Mouse (Mus musculus) kidney, adult 2 months (tissue): ENCODE results near the gene Gatc. TPM values are rescaled to one million over a fixed set of nuclear protein-coding genes. Genes with fewer than 3 reads are reported as not detected.
A peak's percentile ranks its signal among the peaks of the same experiment; 100 is the strongest.

Source experiments
- DNase-seq: peaks from one replicate; pipeline ENCODE4 v3.0.0; 2021
- H3K27ac ChIP-seq: fragments of 200-500 bp; 2 replicates; pipeline ENCODE4 v1.5.1; 2012; ENCODE audit warnings: low read depth, low read length, control low read depth, inconsistent platforms; ENCODE audit not compliant: insufficient read depth
- H3K27me3 ChIP-seq: fragments of 200-500 bp; replicated peaks from 2 replicates; pipeline ENCODE4 v1.6.1; 2012; ENCODE audit warnings: mild to moderate bottlenecking, moderate library complexity, low read length, inconsistent platforms; ENCODE audit not compliant: control insufficient read depth, insufficient read depth
- H3K36me3 ChIP-seq: fragments of 200-500 bp; 2 replicates; pipeline ENCODE4 v1.6.1; 2012; ENCODE audit warnings: mild to moderate bottlenecking, moderate library complexity, low read length, inconsistent platforms; ENCODE audit not compliant: control insufficient read depth, insufficient read depth
- H3K4me1 ChIP-seq: fragments of 200-500 bp; 2 replicates; pipeline ENCODE4 v1.6.1; 2011; ENCODE audit warnings: low read length; ENCODE audit not compliant: control insufficient read depth, insufficient read depth
- H3K4me3 ChIP-seq: fragments of 200-500 bp; 2 replicates; pipeline ENCODE4 v1.5.1; 2011; ENCODE audit warnings: mild to moderate bottlenecking, low read depth, low read length, control low read depth; ENCODE audit not compliant: insufficient read depth
- CTCF ChIP-seq: fragments of 200-500 bp; conservative IDR thresholded peaks from 2 replicates; pipeline ENCODE4 v1.5.1; 2011; ENCODE audit warnings: low read depth, mild to moderate bottlenecking, control low read depth, low read length, moderate library complexity, mixed read lengths; ENCODE audit not compliant: insufficient read depth, insufficient read length
- POLR2A ChIP-seq: fragments of 200-500 bp; IDR thresholded peaks from one replicate; pipeline ENCODE4 v1.6.1; 2011; ENCODE audit warnings: low read depth, low read length, control low read depth
- WGBS: fragments of 180-500 bp; shearing (Covaris S2); methylation state at CpG from one replicate; pipeline ENCODE4 v1.1.7; 2018; 5-methylcytosine and 5-hydroxymethylcytosine counted together
- polyA plus RNA-seq: library from polyadenylated mRNA; depleted of rRNA; stranded (reverse); fragments of >200 nt; gene quantifications from 2 replicates; pipeline ENCODE4 v1.2.3, GENCODE M21; 2012

The Gatc gene
- polyA plus RNA-seq, 1 experiment: 16.0 TPM

GRCm38 (mm10) chr5:115349225-115349555 is 8.2 kb upstream of the Gatc start:
- DNase-seq: no peak
- under 1% methylated on average over 18 of the region's 18 CpGs for WGBS
- no peaks in the 10 kb centered on the region for H3K27me3 ChIP-seq
- H3K4me3 ChIP-seq: peak overlapping the region; percentile 71
- peaks cover 1% of the 10 kb centered on the region; the same call in 1 of the 2 replicates for H3K36me3 ChIP-seq
- H3K4me1 ChIP-seq: peaks cover 6% of the 10 kb centered on the region; the same call in 1 of the 2 replicates
- H3K27ac ChIP-seq: peak overlapping the region; percentile 49; the same call in 1 of the 2 replicates
- TF ChIP-seq CTCF: no peak
- TF ChIP-seq POLR2A: no peak

GRCm38 (mm10) chr5:115348546-115349224 is 7.7 kb upstream of the Gatc start, which contains the start of gene Cox6a1:
Gene Cox6a1 (minus strand): TSS chr5:115348981.
- DNase-seq: peak; percentile 99
- Histone ChIP-seq H3K27ac (peak within 1 kb of the TSS; percentile 88), H3K36me3 (peaks cover 1% of the 10 kb centered on the region; the same call in 1 of the 2 replicates), H3K4me3 (peak within 1 kb of the TSS; percentile 99), H3K27me3 (no peaks in the 10 kb centered on the region), H3K4me1 (peaks cover 6% of the 10 kb centered on the region; the same call in 1 of the 2 replicates)
- TF ChIP-seq CTCF (no peak; the same call in 1 of the 2 replicates), POLR2A (peak; percentile 34)
- under 1% methylated on average over 74 of the region's 74 CpGs for WGBS

GRCm38 (mm10) chr5:115347564-115347963 is 6.6 kb upstream of the Gatc start:
- WGBS: 1% methylated on average over 5 of the region's 5 CpGs
- peak; percentile 88 for DNase-seq
- Histone ChIP-seq H3K36me3 (peaks cover 4% of the 10 kb centered on the region; the same call in 1 of the 2 replicates), H3K27me3 (no peaks in the 10 kb centered on the region), H3K4me1 (peaks cover 6% of the 10 kb centered on the region; the same call in 1 of the 2 replicates), H3K4me3 (peak overlapping the region; percentile 35), H3K27ac (no peak overlapping the region)
- TF ChIP-seq POLR2A (no peak), CTCF (peak; percentile 76)

- Histone ChIP-seq H3K4me3 (peak overlapping the region; percentile 80), H3K27me3 (no peaks in the 10 kb centered on the region), H3K4me1 (no peaks in the 10 kb centered on the region; the same call in 1 of the 2 replicates), H3K36me3 (peaks cover 4% of the 10 kb centered on the region; the same call in 1 of the 2 replicates), H3K27ac (0 out of 2 replicates have a peak overlapping the region, but pooled peaks have one; percentile 1)
- WGBS: 7% methylated on average over 36 of the region's 36 CpGs
- TF ChIP-seq POLR2A (no peak), CTCF (no peak)
- DNase-seq: no peak
These were observed 562 bp upstream of the Gatc start for GRCm38 (mm10) chr5:115341314-115342165.

- H3K4me1 ChIP-seq: no peaks in the 10 kb centered on the region; the same call in 1 of the 2 replicates
- TF ChIP-seq POLR2A: no peak
- TF ChIP-seq CTCF: no peak
- H3K27me3 ChIP-seq: no peaks in the 10 kb centered on the region
- 16% methylated on average over 7 of the region's 7 CpGs for WGBS
- H3K27ac ChIP-seq: no peak overlapping the region
- DNase-seq: no peak
- no peak overlapping the region for H3K4me3 ChIP-seq
- peaks cover 4% of the 10 kb centered on the region; the same call in 1 of the 2 replicates for H3K36me3 ChIP-seq
These were observed 971 bp downstream of the Gatc start for GRCm38 (mm10) chr5:115340007-115340406.

- DNase-seq: no peak
- H3K27ac ChIP-seq: no peak overlapping the region
- no peak overlapping the region for H3K4me3 ChIP-seq
- WGBS: 81% methylated on average over 3 of the region's 3 CpGs
- H3K27me3 ChIP-seq: no peaks in the 10 kb centered on the region
- peaks cover 2% of the 10 kb centered on the region; the same call in 1 of the 2 replicates for H3K36me3 ChIP-seq
- peaks cover 5% of the 10 kb centered on the region; the same call in 1 of the 2 replicates for H3K4me1 ChIP-seq
- TF ChIP-seq CTCF (no peak), POLR2A (no peak)
These were observed 7.4 kb downstream of the Gatc start for GRCm38 (mm10) chr5:115333626-115334025.

- H3K27ac ChIP-seq: no peak overlapping the region
- no peak for DNase-seq
- 82% methylated on average over 9 of the region's 9 CpGs for WGBS
- TF ChIP-seq CTCF (no peak), POLR2A (no peak)
- peaks cover 2% of the 10 kb centered on the region; the same call in 1 of the 2 replicates for H3K36me3 ChIP-seq
- no peaks in the 10 kb centered on the region for H3K27me3 ChIP-seq
- no peak overlapping the region for H3K4me3 ChIP-seq
- H3K4me1 ChIP-seq: peaks cover 9% of the 10 kb centered on the region; the same call in 1 of the 2 replicates
These were observed 10.0 kb downstream of the Gatc start for GRCm38 (mm10) chr5:115330955-115331354.
